Mouse (Mus musculus) midbrain, postnatal 0 days (tissue): ENCODE measurements at regions not wholly inside any gene's neighbourhood (a gene's known extent, or its start where the extent isn't known, plus 50 kb on each side); places are given as distances from the start of the nearest gene placed in this dataset.

Experiments
- ATAC-seq: fragments of 200-750 bp; cut with Nextera tagmentation; 2 replicates; pipeline ENCODE4 v1.8.0; 2017; ENCODE audit warnings: moderate number of reproducible peaks, mild to moderate bottlenecking, moderate TSS enrichment, moderate library complexity; ENCODE audit not compliant: low FRiP score
- DNase-seq: peaks from one replicate; pipeline ENCODE4 v3.0.0-alpha.2; 2015; ENCODE audit warnings: low spot score
- H3K27ac ChIP-seq: fragments of 300-500 bp; sonication (generic); 2 replicates; pipeline ENCODE4 v1.5.1; 2014; ENCODE audit warnings: low read depth, mild to moderate bottlenecking, low read length, mixed read lengths
- H3K27me3 ChIP-seq: fragments of 300-500 bp; sonication (generic); 2 replicates; pipeline ENCODE4 v1.6.1; 2014; ENCODE audit warnings: low read length, control low read depth, mixed read lengths; ENCODE audit not compliant: insufficient read depth
- H3K36me3 ChIP-seq: fragments of 300-500 bp; sonication (generic); 2 replicates; pipeline ENCODE4 v1.6.1; 2014; ENCODE audit warnings: low read length, control low read depth, mixed read lengths; ENCODE audit not compliant: insufficient read depth
- H3K4me1 ChIP-seq: fragments of 300-500 bp; sonication (generic); 2 replicates; pipeline ENCODE4 v1.6.1; 2014; ENCODE audit warnings: mild to moderate bottlenecking, control low read depth, antibody characterized with exemption, low read length, mixed read lengths; ENCODE audit not compliant: insufficient read depth
- H3K4me2 ChIP-seq: fragments of 300-500 bp; sonication (generic); 2 replicates; pipeline ENCODE4 v1.6.1; 2014; ENCODE audit warnings: low read depth, mild to moderate bottlenecking, low read length, mixed read lengths; ENCODE audit not compliant: poor library complexity, severe bottlenecking
- H3K4me3 ChIP-seq: fragments of 300-500 bp; sonication (generic); 2 replicates; pipeline ENCODE4 v1.5.1; 2014; ENCODE audit warnings: low read depth, mild to moderate bottlenecking, low read length, moderate library complexity
- H3K9ac ChIP-seq: fragments of 300-500 bp; sonication (generic); replicated peaks from 2 replicates; pipeline ENCODE4 v1.6.1; 2014; ENCODE audit warnings: mild to moderate bottlenecking, low read length, moderate library complexity, mixed read lengths; ENCODE audit not compliant: poor library complexity, severe bottlenecking
- H3K9me3 ChIP-seq: fragments of 300-500 bp; sonication (generic); 2 replicates; pipeline ENCODE4 v1.6.1; 2016; ENCODE audit warnings: low read length, control low read depth
- CTCF ChIP-seq: IDR thresholded peaks from 2 replicates; pipeline ENCODE4 v1.5.1; 2016; ENCODE audit warnings: antibody characterized with exemption, mild to moderate bottlenecking
- WGBS: fragments of 180-500 bp; shearing (Covaris S2); extraction: QIAGEN DNeasy Blood & Tissue Kit; methylation state at CpG from one replicate; pipeline ENCODE4 v1.1.7; 2014; 5-methylcytosine and 5-hydroxymethylcytosine counted together

GRCm38 (mm10) chr4:150771922-150772651 is 81.6 kb upstream of the Errfi1 start:
- no peak overlapping the region for H3K27ac ChIP-seq
- H3K4me2 ChIP-seq, result no peak overlapping the region
- H3K4me1 ChIP-seq, result no peaks in the 10 kb centered on the region
- WGBS, result 75% methylated on average over 6 of the region's 6 CpGs
- 0 out of 2 replicates have a peak, but pooled peaks cover 4% of the 10 kb centered on the region for H3K9me3 ChIP-seq
- no peak for TF ChIP-seq CTCF
- DNase-seq, result no peak
- H3K4me3 ChIP-seq, result no peak overlapping the region
- no peak for ATAC-seq
- no peak overlapping the region for H3K9ac ChIP-seq
- H3K36me3 ChIP-seq, result no peaks in the 10 kb centered on the region
- no peaks in the 10 kb centered on the region for H3K27me3 ChIP-seq

- ATAC-seq (no peak), DNase-seq (no peak)
- TF ChIP-seq CTCF, result no peak
- no peak overlapping the region for H3K4me3 ChIP-seq
- WGBS, result 43% methylated on average over 2 of the region's 2 CpGs
- no peak overlapping the region for H3K9ac ChIP-seq
- H3K36me3 ChIP-seq, result no peaks in the 10 kb centered on the region
- H3K4me2 ChIP-seq, result no peak overlapping the region
- no peaks in the 10 kb centered on the region for H3K4me1 ChIP-seq
- no peak overlapping the region for H3K27ac ChIP-seq
- 0 out of 2 replicates have a peak, but pooled peaks cover 4% of the 10 kb centered on the region for H3K9me3 ChIP-seq
- H3K27me3 ChIP-seq, result no peaks in the 10 kb centered on the region
These were observed 82.2 kb upstream of the Errfi1 start for GRCm38 (mm10) chr4:150771469-150771868.

GRCm38 (mm10) chr4:150769043-150769442 is 84.7 kb upstream of the Errfi1 start:
- WGBS, result 90% methylated on average over 7 of the region's 7 CpGs
- no peaks in the 10 kb centered on the region for H3K36me3 ChIP-seq
- 0 out of 2 replicates have a peak, but pooled peaks cover under 1% of the 10 kb centered on the region for H3K9me3 ChIP-seq
- H3K4me3 ChIP-seq, result no peak overlapping the region
- H3K9ac ChIP-seq, result no peak overlapping the region
- no peak overlapping the region for H3K27ac ChIP-seq
- no peaks in the 10 kb centered on the region for H3K27me3 ChIP-seq
- H3K4me2 ChIP-seq, result no peak overlapping the region
- no peak for ATAC-seq
- TF ChIP-seq CTCF, result no peak
- DNase-seq, result no peak
- H3K4me1 ChIP-seq, result no peaks in the 10 kb centered on the region

GRCm38 (mm10) chr4:150758467-150759237 is 95.1 kb upstream of the Errfi1 start:
- DNase-seq (peak; percentile 44), ATAC-seq (no peak)
- no peak for TF ChIP-seq CTCF
- peak overlapping the region; percentile 27; the same call in 1 of the 2 replicates for H3K27ac ChIP-seq
- no peaks in the 10 kb centered on the region for H3K9me3 ChIP-seq
- no peaks in the 10 kb centered on the region for H3K36me3 ChIP-seq
- no peak overlapping the region for H3K9ac ChIP-seq
- H3K4me3 ChIP-seq, result no peak overlapping the region
- 0 out of 2 replicates have a peak overlapping the region, but pooled peaks have one; percentile 2 for H3K4me2 ChIP-seq
- WGBS, result 12% methylated on average over 15 of the region's 15 CpGs
- peaks cover 5% of the 10 kb centered on the region; the same call in 1 of the 2 replicates for H3K4me1 ChIP-seq
- no peaks in the 10 kb centered on the region for H3K27me3 ChIP-seq

- Histone ChIP-seq H3K27ac (peak overlapping the region; percentile 27; the same call in 1 of the 2 replicates), H3K4me3 (no peak overlapping the region), H3K9me3 (no peaks in the 10 kb centered on the region), H3K4me2 (no peak overlapping the region), H3K27me3 (no peaks in the 10 kb centered on the region), H3K4me1 (peaks cover 5% of the 10 kb centered on the region; the same call in 1 of the 2 replicates), H3K9ac (no peak overlapping the region), H3K36me3 (no peaks in the 10 kb centered on the region)
- DNase-seq (no peak), ATAC-seq (0 out of 2 replicates have a peak, but pooled peaks have one; percentile 16)
- TF ChIP-seq CTCF, result no peak
- 32% methylated on average over 10 of the region's 10 CpGs for WGBS
These were observed 95.8 kb upstream of the Errfi1 start for GRCm38 (mm10) chr4:150757815-150758426.
